Mouse (Mus musculus) limb, embryonic 13.5 days (tissue): ENCODE measurements around the gene Pde8b. TPM values are rescaled to one million over a fixed set of nuclear protein-coding genes. Genes with fewer than 3 reads are reported as not detected.

Experiments used
- ATAC-seq: fragments of 200-750 bp; cut with Nextera tagmentation; 2 replicates; pipeline ENCODE4 v1.8.0; 2017; ENCODE audit warnings: low read depth, moderate number of reproducible peaks, moderate TSS enrichment; ENCODE audit not compliant: low FRiP score
- H3K27ac ChIP-seq: fragments of 300-500 bp; sonication (generic); 2 replicates; pipeline ENCODE4 v1.5.1; 2015; ENCODE audit warnings: inconsistent platforms, mild to moderate bottlenecking, moderate library complexity
- H3K27me3 ChIP-seq: fragments of 300-500 bp; sonication (generic); 2 replicates; pipeline ENCODE4 v1.6.1; 2015; ENCODE audit warnings: mild to moderate bottlenecking, inconsistent platforms
- H3K36me3 ChIP-seq: fragments of 300-500 bp; sonication (generic); 2 replicates; pipeline ENCODE4 v1.6.1; 2015; ENCODE audit warnings: inconsistent platforms, mild to moderate bottlenecking, moderate library complexity
- H3K4me1 ChIP-seq: fragments of 300-500 bp; sonication (generic); 2 replicates; pipeline ENCODE4 v1.6.1; 2015; ENCODE audit warnings: inconsistent platforms
- H3K4me2 ChIP-seq: fragments of 300-500 bp; sonication (generic); replicated peaks from 2 replicates; pipeline ENCODE4 v1.6.1; 2015; ENCODE audit warnings: inconsistent platforms, mild to moderate bottlenecking, moderate library complexity
- H3K4me3 ChIP-seq: fragments of 300-500 bp; sonication (generic); 2 replicates; pipeline ENCODE4 v1.5.1; 2015; ENCODE audit warnings: moderate library complexity, mild to moderate bottlenecking, inconsistent platforms
- H3K9ac ChIP-seq: fragments of 300-500 bp; sonication (generic); 2 replicates; pipeline ENCODE4 v1.6.1; 2015; ENCODE audit warnings: mild to moderate bottlenecking, inconsistent platforms
- H3K9me3 ChIP-seq: fragments of 300-500 bp; sonication (generic); 2 replicates; pipeline ENCODE4 v1.6.1; 2016; ENCODE audit warnings: inconsistent platforms
- WGBS: fragments of 180-500 bp; shearing (Covaris S2); methylation state at CpG from one replicate; pipeline ENCODE4 v1.1.7; 2015; 5-methylcytosine and 5-hydroxymethylcytosine counted together
- polyA plus RNA-seq: library from polyadenylated mRNA; unstranded; fragments of >200 nt; fragmentation: Nextera tagmentation; extraction: Ambion mirVana; gene quantifications from 2 replicates; pipeline ENCODE4 v1.2.1, GENCODE M21; 2015

Pde8b gene
- polyA plus RNA-seq, 1 experiment from 2014 or later: 3.5 TPM

DNA sequence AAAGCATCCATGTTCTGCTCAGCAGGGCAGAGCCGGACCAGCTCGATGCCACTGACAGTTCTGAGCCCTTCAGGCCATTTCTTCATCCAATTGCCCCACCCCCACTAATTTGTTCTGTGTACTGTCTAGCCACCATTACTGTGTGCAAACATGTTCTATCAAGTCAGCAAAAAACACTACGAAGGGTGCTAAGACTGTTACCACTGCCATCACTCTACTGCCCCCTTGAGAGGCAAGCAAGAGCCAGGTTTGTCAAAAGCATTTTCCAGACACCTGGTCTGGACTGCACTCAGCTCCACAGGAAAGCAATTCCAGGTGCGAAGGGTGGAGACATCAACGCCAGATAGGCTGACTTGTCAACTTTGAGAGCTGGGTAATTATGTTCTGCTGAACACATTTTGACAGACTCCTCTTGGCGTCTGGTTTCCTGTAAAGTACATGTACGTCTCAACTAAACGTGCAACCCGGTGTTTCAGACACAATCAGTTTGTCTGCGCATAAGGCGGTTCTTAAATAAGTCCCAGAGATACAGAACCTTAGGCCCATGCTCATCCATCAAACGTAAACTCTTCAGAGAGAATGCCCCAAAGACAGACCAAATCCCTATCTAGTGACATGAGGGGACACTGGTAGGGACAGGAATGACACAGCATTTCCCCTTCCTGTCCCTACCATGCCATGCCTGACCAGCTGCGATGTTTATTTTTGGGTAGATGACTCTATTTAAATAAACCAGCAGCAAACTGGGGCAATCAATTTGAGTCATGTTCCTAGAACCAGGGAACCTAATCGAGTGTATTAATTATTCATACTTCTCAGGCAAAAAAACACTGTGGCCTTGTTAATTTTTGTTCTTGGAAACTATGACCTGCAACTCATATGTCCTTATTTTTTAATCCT is 158.3 kb downstream of the Pde8b start:
- H3K27ac ChIP-seq: no peak overlapping the region
- no peaks in the 10 kb centered on the region for H3K36me3 ChIP-seq
- H3K4me2 ChIP-seq: no peak overlapping the region
- H3K27me3 ChIP-seq: no peaks in the 10 kb centered on the region
- H3K9me3 ChIP-seq: no peaks in the 10 kb centered on the region
- H3K9ac ChIP-seq: no peak overlapping the region
- ATAC-seq: no peak
- no peak overlapping the region for H3K4me3 ChIP-seq
- WGBS: 59% methylated on average over 14 of the region's 14 CpGs
- H3K4me1 ChIP-seq: peaks cover 18% of the 10 kb centered on the region

DNA sequence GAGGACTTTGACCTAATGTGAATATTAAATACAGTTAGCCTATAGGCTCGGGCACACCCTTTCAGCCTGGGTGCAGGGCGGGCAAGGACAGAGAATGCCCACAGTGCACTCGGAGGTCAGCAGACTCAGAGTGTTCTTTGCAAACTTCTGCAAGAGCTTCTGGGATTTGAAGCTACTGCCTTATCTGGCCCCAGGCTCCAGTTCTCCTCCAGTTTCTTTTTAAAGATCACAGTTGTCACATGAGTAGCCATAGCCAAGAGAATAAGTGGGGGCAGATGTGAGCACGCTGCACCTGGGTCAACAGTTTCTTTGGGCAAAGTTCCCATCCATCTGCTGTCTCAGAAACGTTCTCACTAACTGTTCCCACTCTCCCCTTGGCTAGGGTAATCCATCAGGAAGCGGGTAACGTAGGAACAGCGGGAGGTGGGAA is 162.8 kb downstream of the Pde8b start:
- Histone ChIP-seq H3K36me3 (no peaks in the 10 kb centered on the region), H3K27ac (no peak overlapping the region), H3K4me1 (peaks cover 12% of the 10 kb centered on the region), H3K4me2 (no peak overlapping the region), H3K27me3 (no peaks in the 10 kb centered on the region), H3K4me3 (no peak overlapping the region), H3K9me3 (no peaks in the 10 kb centered on the region), H3K9ac (no peak overlapping the region)
- ATAC-seq: no peak
- WGBS: 65% methylated on average over 8 of the region's 8 CpGs

DNA sequence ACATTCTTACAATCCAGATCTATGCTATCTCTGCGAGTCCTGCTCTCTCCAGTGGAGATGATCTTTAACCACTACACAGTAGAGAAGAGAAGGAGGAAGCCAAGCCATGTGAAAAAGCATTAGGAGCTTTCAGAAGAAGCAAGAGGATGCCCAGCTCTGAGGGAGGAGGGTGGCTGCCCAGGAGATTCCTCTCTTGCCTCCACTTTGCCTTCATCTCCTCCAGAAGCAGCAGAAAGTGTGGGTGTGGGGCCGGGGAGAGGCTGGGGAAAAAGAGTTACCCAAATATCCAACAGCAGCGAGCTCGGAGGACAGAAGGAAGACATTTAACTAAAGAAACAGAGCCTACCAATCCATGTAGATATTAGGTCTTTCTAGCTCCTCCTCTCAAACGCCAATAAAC is 164.1 kb downstream of the Pde8b start:
- 0 out of 2 replicates have a peak, but pooled peaks cover 5% of the 10 kb centered on the region for H3K4me1 ChIP-seq
- no peak overlapping the region for H3K27ac ChIP-seq
- ATAC-seq: no peak
- no peak overlapping the region for H3K9ac ChIP-seq
- no peak overlapping the region for H3K4me2 ChIP-seq
- H3K9me3 ChIP-seq: no peaks in the 10 kb centered on the region
- WGBS: 79% methylated on average over 5 of the region's 5 CpGs
- no peaks in the 10 kb centered on the region for H3K36me3 ChIP-seq
- no peaks in the 10 kb centered on the region for H3K27me3 ChIP-seq
- H3K4me3 ChIP-seq: no peak overlapping the region

DNA sequence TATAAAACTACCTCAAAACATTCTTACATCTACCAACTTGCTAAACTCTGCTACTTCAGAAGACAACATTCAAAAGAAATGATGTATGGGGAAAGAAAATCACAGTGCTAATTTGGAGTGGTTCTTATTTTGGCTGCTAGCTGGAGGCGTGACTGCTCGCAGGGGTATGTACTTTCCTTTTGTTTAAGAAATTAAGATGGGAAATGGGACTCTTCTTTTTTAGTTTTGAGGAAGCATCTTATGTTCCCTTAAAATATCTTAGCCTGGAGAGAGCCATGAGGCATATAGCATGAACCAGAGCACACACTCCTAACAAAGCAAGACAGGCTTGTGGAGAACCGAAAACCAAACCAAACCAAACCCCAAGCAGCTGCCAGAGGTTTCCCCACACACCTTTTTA is 167.5 kb downstream of the Pde8b start:
- Histone ChIP-seq H3K9me3 (no peaks in the 10 kb centered on the region), H3K36me3 (no peaks in the 10 kb centered on the region), H3K4me2 (no peak overlapping the region), H3K9ac (no peak overlapping the region), H3K4me1 (0 out of 2 replicates have a peak, but pooled peaks cover 3% of the 10 kb centered on the region), H3K27me3 (no peaks in the 10 kb centered on the region), H3K4me3 (no peak overlapping the region), H3K27ac (no peak overlapping the region)
- WGBS: 83% methylated on average over 3 of the region's 3 CpGs
- ATAC-seq: no peak

DNA sequence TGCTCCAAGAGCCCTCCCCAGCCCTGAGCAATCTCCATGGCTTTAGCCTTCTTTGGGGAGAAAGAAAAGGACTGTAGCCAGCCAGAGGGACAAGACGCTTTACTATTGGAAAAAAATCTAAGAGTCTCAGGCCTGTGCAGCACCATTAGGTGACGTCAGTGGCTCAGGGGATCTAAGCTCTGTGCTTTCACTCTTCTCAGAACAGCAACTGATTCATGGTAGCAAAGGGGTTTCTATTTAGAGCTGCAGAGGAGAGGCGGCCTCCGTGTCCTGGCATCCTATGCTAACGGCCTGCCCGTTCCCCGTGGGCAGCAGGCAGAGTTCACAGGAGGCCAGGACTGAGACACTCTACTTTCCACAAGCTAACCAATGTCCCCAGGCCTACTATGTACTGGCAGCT is 169.1 kb downstream of the Pde8b start:
- Histone ChIP-seq H3K27ac (no peak overlapping the region), H3K9ac (no peak overlapping the region), H3K36me3 (no peaks in the 10 kb centered on the region), H3K27me3 (no peaks in the 10 kb centered on the region), H3K4me3 (no peak overlapping the region), H3K4me1 (no peaks in the 10 kb centered on the region), H3K9me3 (0 out of 2 replicates have a peak, but pooled peaks cover under 1% of the 10 kb centered on the region), H3K4me2 (no peak overlapping the region)
- ATAC-seq: no peak
- 82% methylated on average over 7 of the region's 7 CpGs for WGBS

DNA sequence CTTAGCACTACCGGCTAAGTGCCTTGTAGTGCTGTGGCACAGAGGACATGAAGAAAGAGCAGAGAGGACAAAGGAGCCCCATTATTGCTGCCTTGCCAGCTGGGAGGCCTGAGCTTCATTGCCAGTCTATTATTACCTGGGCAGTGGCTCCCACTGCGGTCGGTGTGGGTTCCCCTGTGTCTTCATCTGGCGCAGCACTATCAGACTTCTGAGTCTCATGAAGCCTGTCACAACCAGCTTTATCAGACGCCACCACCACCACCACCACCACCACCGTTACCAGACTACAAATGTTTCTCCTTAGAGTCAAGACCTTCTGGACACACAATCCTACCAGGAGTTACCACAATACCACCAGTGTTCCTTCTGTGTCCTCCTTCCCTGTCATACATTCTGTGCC is 171.6 kb downstream of the Pde8b start:
- Histone ChIP-seq H3K4me3 (no peak overlapping the region), H3K9me3 (0 out of 2 replicates have a peak, but pooled peaks cover 5% of the 10 kb centered on the region), H3K36me3 (no peaks in the 10 kb centered on the region), H3K27ac (no peak overlapping the region), H3K4me2 (no peak overlapping the region), H3K27me3 (no peaks in the 10 kb centered on the region), H3K9ac (no peak overlapping the region), H3K4me1 (peaks cover 8% of the 10 kb centered on the region; the same call in 1 of the 2 replicates)
- WGBS: 69% methylated on average over 6 of the region's 6 CpGs
- ATAC-seq: no peak

DNA sequence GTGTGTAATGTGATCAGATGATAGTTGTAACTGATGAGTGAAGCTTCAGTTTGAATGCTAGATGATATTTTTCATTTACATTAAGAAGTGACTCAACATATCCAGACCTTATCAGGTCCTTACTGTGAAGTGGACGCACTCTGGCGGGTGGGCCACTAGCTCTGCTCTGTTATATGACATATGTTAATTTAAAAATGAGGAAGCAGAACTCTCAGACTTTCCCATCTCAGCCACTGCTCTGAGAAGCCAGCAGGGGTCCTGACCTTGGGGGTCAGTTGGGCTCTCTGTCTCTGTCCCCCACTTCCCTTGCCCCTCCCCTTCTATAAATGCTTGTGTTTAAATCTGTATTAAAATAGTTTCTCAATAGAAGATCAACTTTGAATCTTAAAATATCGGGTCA is 172.4 kb downstream of the Pde8b start:
- no peak overlapping the region for H3K4me2 ChIP-seq
- H3K9ac ChIP-seq: no peak overlapping the region
- peaks cover 15% of the 10 kb centered on the region; the same call in 1 of the 2 replicates for H3K4me1 ChIP-seq
- no peaks in the 10 kb centered on the region for H3K36me3 ChIP-seq
- WGBS: 88% methylated on average over 3 of the region's 3 CpGs
- no peaks in the 10 kb centered on the region for H3K27me3 ChIP-seq
- no peak overlapping the region for H3K4me3 ChIP-seq
- 0 out of 2 replicates have a peak, but pooled peaks cover 5% of the 10 kb centered on the region for H3K9me3 ChIP-seq
- no peak for ATAC-seq
- H3K27ac ChIP-seq: no peak overlapping the region

DNA sequence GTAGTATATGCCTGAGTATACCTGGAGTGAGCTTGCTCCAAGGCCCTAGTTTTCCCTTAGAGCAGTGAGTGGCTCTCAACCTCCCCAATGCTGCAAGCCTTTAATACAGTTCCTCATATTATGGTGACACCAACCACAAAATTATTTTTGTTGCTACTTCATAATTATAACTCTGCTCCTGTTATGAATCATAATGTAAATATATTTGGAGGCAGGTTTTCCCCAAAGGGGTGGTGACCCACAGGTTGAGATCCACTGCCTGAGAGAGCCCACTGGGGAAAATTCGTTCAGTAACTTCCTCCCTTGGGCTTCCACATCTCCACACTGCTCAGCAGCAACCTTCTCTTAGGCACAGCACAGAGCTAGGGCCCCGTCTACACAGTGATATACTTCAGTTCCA is 174.0 kb downstream of the Pde8b start:
- Histone ChIP-seq H3K4me1 (peaks cover 15% of the 10 kb centered on the region; the same call in 1 of the 2 replicates), H3K4me2 (no peak overlapping the region), H3K27ac (no peak overlapping the region), H3K9me3 (0 out of 2 replicates have a peak, but pooled peaks cover 5% of the 10 kb centered on the region), H3K9ac (no peak overlapping the region), H3K27me3 (no peaks in the 10 kb centered on the region), H3K36me3 (no peaks in the 10 kb centered on the region), H3K4me3 (no peak overlapping the region)
- no peak for ATAC-seq
- 76% methylated on average over 2 of the region's 2 CpGs for WGBS

DNA sequence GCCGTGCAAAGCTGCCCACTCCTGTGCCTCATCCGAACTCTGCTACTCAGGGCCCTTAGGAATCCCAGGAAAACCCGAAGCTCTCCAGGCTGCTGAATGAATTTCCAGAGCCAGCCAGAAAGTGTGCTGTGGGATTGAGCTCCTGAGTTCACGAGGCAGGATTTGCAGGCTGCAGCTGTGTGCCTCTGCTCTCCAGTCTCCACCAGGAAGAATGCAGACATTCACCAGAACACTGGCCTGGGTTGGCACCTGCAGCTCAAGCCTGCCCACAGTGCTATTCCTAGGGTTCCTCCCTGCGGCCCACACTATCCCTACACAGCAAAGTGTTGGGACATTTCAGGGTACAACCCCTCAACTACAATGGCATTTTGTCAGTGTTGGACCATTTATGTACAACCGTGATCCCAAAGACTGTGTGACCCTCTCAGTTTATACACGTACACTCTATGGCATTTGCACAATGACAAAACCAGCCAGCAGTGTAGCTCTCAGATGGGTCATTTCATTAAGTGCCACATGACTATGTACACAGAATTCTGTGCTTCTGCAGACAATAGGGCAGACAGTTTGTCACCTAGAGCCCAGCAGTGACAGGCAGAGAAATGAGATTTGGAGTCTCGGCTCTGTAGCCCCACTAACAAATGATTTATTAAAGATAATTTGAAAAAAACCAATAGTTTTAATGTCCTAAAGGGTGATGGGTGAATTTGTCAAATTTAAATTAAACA is 176.5 kb downstream of the Pde8b start:
- Histone ChIP-seq H3K36me3 (no peaks in the 10 kb centered on the region), H3K4me2 (no peak overlapping the region), H3K4me1 (peaks cover 15% of the 10 kb centered on the region; the same call in 1 of the 2 replicates), H3K27ac (peak overlapping the region; percentile 65), H3K4me3 (no peak overlapping the region), H3K27me3 (no peaks in the 10 kb centered on the region), H3K9me3 (0 out of 2 replicates have a peak, but pooled peaks cover 5% of the 10 kb centered on the region), H3K9ac (no peak overlapping the region)
- ATAC-seq: no peak; the same call in 1 of the 2 replicates
- whole genome bisulfite sequencing: 50% methylated on average over 8 of the region's 8 CpGs

DNA sequence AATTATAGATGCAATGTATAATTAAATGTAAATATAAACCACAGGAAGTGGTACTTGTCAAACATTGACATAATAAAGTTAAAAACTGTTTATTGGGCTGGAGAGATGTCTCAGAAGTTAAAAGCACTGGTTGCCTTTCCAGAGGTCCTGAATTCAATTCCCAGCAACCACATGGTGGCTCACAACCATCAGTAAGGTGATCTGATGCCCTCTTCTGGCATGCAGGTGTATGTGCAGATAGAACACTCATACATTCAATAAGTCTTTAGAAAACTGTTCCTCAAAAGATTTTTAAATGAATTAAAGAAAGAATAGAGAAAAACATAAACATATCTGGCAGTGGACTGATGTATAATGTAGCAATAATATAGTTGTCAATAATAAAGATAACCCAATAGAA is 179.9 kb downstream of the Pde8b start:
- Histone ChIP-seq H3K4me1 (peaks cover 15% of the 10 kb centered on the region; the same call in 1 of the 2 replicates), H3K27me3 (no peaks in the 10 kb centered on the region), H3K4me3 (no peak overlapping the region), H3K9ac (no peak overlapping the region), H3K9me3 (no peaks in the 10 kb centered on the region), H3K4me2 (no peak overlapping the region), H3K36me3 (no peaks in the 10 kb centered on the region), H3K27ac (no peak overlapping the region)
- ATAC-seq: no peak

DNA sequence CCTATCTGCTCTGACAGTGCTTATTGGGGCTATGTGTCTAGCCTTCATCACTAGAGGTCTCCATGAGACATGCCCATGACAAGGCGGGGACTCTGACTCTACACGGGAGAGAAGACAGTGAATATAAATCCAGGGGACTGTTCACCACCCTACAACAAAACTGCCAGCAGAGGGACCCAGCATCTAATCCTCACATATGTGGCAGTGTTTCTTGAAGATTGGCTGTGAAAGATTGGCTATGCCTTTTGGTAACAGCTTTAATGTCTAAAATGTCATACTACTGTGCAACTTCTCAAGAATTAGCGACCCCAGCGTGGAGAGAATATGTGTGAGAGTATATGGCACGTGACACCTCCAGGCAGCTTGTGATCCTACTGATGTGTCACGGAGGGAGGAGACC is 182.3 kb downstream of the Pde8b start:
- 59% methylated on average over 6 of the region's 6 CpGs for WGBS
- no peak for ATAC-seq

DNA sequence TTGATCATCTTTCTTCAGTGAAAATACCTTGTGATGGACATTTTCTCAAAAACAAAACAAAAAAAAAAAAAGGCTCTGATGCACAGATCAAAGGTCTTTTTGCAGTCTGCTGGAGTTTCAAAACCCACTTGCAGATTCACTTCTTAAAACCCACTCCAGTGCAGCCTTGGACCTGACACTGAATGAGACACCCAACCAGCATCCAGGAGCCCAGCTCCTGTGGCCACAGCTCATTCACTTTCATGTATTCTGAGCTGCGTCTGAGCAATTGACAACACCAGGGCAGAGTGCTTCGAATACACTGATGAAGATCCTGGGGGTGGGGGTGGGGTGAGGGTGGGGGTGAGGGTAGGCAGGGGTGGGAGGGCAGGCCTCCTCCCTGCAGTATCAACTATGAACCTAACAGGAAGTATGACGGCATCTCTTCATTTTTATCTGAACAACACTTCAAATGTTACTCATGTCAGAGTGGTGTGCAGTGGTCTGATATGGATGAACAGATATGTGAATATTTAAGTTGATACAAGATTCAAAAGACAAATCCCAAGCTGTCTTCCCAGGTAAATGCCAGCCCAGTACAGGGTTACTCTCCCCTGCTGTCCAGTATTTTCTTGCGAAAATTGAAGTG is 186.6 kb downstream of the Pde8b start:
- no peak for ATAC-seq
- Histone ChIP-seq H3K36me3 (no peaks in the 10 kb centered on the region), H3K9ac (no peak overlapping the region), H3K27me3 (no peaks in the 10 kb centered on the region), H3K4me1 (no peaks in the 10 kb centered on the region), H3K27ac (no peak overlapping the region), H3K9me3 (no peaks in the 10 kb centered on the region), H3K4me2 (no peak overlapping the region), H3K4me3 (no peak overlapping the region)
- WGBS: 73% methylated on average over 4 of the region's 4 CpGs

More for the DNA sequence above, 182.3 kb downstream of the Pde8b start:
- Histone ChIP-seq H3K9me3 (no peaks in the 10 kb centered on the region), H3K4me3 (no peak overlapping the region), H3K36me3 (no peaks in the 10 kb centered on the region), H3K4me1 (peaks cover under 1% of the 10 kb centered on the region; the same call in 1 of the 2 replicates), H3K9ac (no peak overlapping the region), H3K4me2 (no peak overlapping the region), H3K27ac (no peak overlapping the region), H3K27me3 (no peaks in the 10 kb centered on the region)
